Mouse (Mus musculus) lung, postnatal 0 days (tissue): ENCODE data around the gene B4galt7.

ENCODE experiments used
- CTCF ChIP-seq: IDR thresholded peaks from 2 replicates; pipeline ENCODE4 v1.5.1; 2016; ENCODE audit warnings: antibody characterized with exemption, mild to moderate bottlenecking
- EP300 ChIP-seq: IDR thresholded peaks from 2 replicates; pipeline ENCODE4 v1.6.1; 2016; ENCODE audit warnings: antibody characterized with exemption, mild to moderate bottlenecking, control low read depth

DNA sequence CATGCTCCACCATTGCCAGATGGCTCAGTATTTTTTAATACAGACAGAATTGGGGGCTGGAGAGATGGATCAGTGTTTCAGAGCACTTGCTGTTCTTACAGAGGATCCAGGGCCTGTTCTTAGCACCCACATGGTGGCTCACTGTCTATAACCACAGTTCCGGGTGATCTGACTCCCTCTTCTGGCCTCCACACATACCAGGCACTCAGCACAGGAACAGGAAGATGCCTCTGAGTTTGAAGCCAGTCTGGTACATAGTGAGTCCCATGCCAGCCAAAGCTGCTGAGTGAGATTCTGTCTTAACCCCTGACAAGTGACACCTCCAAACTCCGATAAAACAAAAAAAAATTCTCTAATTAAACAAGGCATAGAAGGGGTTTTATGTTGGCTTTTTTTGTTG is 20.6 kb downstream of the B4galt7 start:
- no peak for TF ChIP-seq CTCF
- TF ChIP-seq EP300: no peak
